Mouse (Mus musculus) left cerebral cortex, postnatal 36 days (tissue): Measurements from ENCODE around the gene Chmp6. TPM values are rescaled to one million over a fixed set of nuclear protein-coding genes. Genes with fewer than 3 reads are reported as not detected.

ENCODE experiments used
- DNase-seq, 2 experiments: peaks; one replicate each; pipeline ENCODE4 v3.0.0; 2021 to 2022; ENCODE audit warnings: low spot score in 2 of 2, mixed read lengths in 1 of 2
- intact Hi-C: fragments of 180-260 bp; cut with DNase I; formaldehyde crosslinking; loops from one replicate; pipeline ENCODE4 v1.15.1; 2025
- total RNA-seq, 2 experiments: library from RNA; stranded (reverse); gene quantifications; 2 replicates each; pipeline ENCODE4 v1.2.3; 2021

The Chmp6 gene
- total RNA-seq, 2 experiments from 2014 or later: 43.7 to 45.4 TPM

- intact Hi-C loops: loop anchor here (1.0 to 5.0 kb wide), 2 partner anchors 358 to 402 kb away; partner anchors contain the start of gene Nptx1
- no peak for DNase-seq
Measured at GRCm38 (mm10) chr11:119905794-119906193, 7.4 kb upstream of the Chmp6 start.

GRCm38 (mm10) chr11:119907006-119907650 lies 6.1 kb upstream of the Chmp6 start:
- peak; percentile 68 to 81 for DNase-seq
- intact Hi-C loops: loop anchor here (5.0 kb wide), 1 partner anchor 360 kb away; the partner anchor contains the start of gene Nptx1

GRCm38 (mm10) chr11:119907711-119908110 lies 5.5 kb upstream of the Chmp6 start:
- intact Hi-C loops: loop anchor here (5.0 kb wide), 1 partner anchor 360 kb away; the partner anchor contains the start of gene Nptx1
- no peak for DNase-seq

- intact Hi-C loops: loop anchor here (1.0 to 5.0 kb wide), 2 partner anchors 82 to 362 kb away; partner anchors contain the start of gene Nptx1
- DNase-seq: peak; percentile 74 to 78
Measured at GRCm38 (mm10) chr11:119909436-119909835, 3.8 kb upstream of the Chmp6 start.

GRCm38 (mm10) chr11:119912845-119913244 lies 396 bp upstream of the Chmp6 start:
- intact Hi-C loops: no loop called here
- DNase-seq: no peak

- intact Hi-C loops: no loop called here
- no peak for DNase-seq
Measured at GRCm38 (mm10) chr11:119913935-119914314, 684 bp downstream of the Chmp6 start.

- intact Hi-C loops: no loop called here
- no peak for DNase-seq
Measured at GRCm38 (mm10) chr11:119914381-119914780, 1.1 kb downstream of the Chmp6 start.

- no peak for DNase-seq
- intact Hi-C loops: no loop called here
Measured at GRCm38 (mm10) chr11:119915666-119916065, 2.4 kb downstream of the Chmp6 start.

- intact Hi-C loops: no loop called here
- DNase-seq: no peak
Measured at GRCm38 (mm10) chr11:119916102-119916790, 3.0 kb downstream of the Chmp6 start.

- DNase-seq: no peak
- intact Hi-C loops: no loop called here
Measured at GRCm38 (mm10) chr11:119916834-119917469, 3.7 kb downstream of the Chmp6 start.

GRCm38 (mm10) chr11:119918521-119918920 lies 5.3 kb downstream of the Chmp6 start:
- DNase-seq: no peak
- intact Hi-C loops: no loop called here

GRCm38 (mm10) chr11:119919432-119919831 lies 6.2 kb downstream of the Chmp6 start:
- no peak for DNase-seq
- intact Hi-C loops: no loop called here

GRCm38 (mm10) chr11:119919897-119920296 lies 6.7 kb downstream of the Chmp6 start:
- intact Hi-C loops: no loop called here
- DNase-seq: peak in 1 of 2 experiments; percentile 57

- intact Hi-C loops: no loop called here
- DNase-seq: no peak
Measured at GRCm38 (mm10) chr11:119920668-119921067, 7.4 kb downstream of the Chmp6 start.

GRCm38 (mm10) chr11:119925176-119925575 lies 11.9 kb downstream of the Chmp6 start:
- intact Hi-C loops: no loop called here
- DNase-seq: no peak

GRCm38 (mm10) chr11:119926762-119927161 lies 13.5 kb downstream of the Chmp6 start:
- no peak for DNase-seq
- intact Hi-C loops: no loop called here

GRCm38 (mm10) chr11:119928023-119928681 lies 14.9 kb downstream of the Chmp6 start:
- peak in 1 of 2 experiments; percentile 62 for DNase-seq

GRCm38 (mm10) chr11:119929603-119930265 lies 16.5 kb downstream of the Chmp6 start:
- intact Hi-C loops: no loop called here
- DNase-seq: no peak

More at GRCm38 (mm10) chr11:119928023-119928681, 14.9 kb downstream of the Chmp6 start:
- intact Hi-C loops: no loop called here

GRCm38 (mm10) chr11:119931809-119932208 lies 18.6 kb downstream of the Chmp6 start:
- intact Hi-C loops: no loop called here
- DNase-seq: no peak
